Mouse (Mus musculus) heart, adult 9 months (tissue): Measurements from ENCODE around the gene Nelfe.
"Not testable (repeated sequence)": the region's sequence is repeated elsewhere in the genome, so short reads cannot be mapped to it uniquely, and the experiment has no call there.

Experiments
- DNase-seq, 2 experiments: peaks; one replicate each; pipeline ENCODE4 v3.0.0; 2022; ENCODE audit warnings: low spot score in 2 of 2

The Nelfe gene

DNA sequence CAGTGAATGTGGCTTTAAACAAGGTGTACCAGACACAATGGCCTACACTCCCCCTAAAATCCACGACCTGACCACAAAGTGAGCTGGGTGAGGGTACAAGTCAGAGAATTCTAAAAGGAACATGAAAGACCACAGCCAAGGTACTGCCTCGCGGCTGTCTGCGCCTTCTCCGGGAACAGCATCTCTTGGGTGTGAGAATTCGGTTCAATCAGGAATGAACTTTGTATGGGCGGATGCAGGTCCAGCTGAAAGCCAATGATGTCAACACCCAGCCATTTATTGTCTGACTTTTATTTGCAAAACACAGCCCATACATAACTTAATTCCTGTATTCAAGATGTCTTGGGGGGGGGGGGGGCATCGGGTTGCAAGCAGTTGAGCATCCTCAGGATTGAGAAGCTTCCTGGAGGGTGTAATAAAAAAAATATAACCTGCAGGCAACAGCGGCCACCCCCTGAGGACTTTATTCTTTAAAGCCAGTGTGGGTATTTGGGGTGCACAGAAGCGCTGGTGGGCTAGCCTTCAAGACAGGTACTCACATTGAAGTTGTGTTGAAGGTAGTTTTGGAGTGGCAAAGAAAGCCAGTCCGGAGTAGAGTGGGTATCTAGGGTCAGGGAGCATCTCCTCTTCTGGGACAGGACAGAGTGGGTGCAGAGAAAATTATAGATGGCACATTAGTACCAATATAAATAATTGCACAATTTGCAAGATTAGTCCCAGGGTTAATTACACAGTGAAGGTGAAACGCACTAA is 43.1 kb downstream of the Nelfe start:
- DNase-seq, result no peak

DNA sequence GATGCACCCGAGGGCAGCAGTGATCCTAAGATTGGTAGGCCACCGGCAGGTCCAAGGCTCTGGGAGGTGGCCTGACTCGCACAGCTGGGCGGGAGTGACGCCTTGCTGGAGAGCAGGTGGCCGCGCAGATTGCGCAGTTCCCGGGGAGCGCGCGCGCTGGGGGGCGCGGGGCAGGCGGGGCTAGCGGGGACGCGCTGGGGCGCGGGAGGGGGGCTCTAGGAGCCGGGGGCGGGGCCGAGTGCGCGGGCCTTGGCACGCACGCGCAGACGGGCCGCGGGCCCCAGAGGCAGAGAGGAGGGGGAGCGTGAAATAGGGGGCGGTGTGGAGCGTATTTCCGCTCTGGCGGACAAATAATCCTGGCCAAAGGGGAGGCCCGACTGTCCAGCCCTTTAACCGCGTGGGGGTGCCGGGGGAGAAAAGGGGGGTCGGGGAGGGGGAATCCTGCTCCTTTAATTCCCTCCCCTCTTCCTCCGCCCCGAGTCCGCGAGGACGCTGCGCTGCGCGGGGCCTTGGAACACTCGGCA is 43.9 kb downstream of the Nelfe start:
- peak; percentile 95 to 96 for DNase-seq

- peak; percentile 49 to 56 for DNase-seq
These were observed 44.8 kb downstream of the Nelfe start for GRCm38 (mm10) chr17:34894801-34895530.

DNA sequence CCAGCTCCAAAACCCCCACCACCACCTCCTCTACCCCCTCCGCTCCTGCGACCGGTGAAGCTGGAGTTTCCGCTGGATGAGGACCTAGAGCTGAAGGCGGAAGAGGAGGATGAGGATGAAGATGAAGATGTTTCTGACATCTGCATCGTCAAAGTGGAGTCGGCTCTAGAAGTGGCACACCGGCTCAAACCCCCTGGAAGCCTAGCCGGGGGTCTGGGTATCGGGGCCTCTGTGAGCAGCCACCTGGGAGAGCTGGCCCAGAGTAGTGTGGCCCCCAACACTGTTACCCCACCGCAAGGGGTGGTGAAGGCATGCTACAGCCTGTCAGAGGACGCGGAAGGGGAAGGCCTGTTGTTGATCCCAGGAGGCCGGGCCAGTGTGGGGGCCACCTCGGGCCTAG is 45.5 kb downstream of the Nelfe start:
- no peak for DNase-seq

- no peak for DNase-seq
These were observed 46.2 kb downstream of the Nelfe start for GRCm38 (mm10) chr17:34896366-34896765.

GRCm38 (mm10) chr17:34897373-34898159 is 47.4 kb downstream of the Nelfe start:
- peak; percentile 35 to 40 for DNase-seq

- DNase-seq, result peak; percentile 85 to 86
These were observed 48.0 kb downstream of the Nelfe start, which contains the start of the genes C2 and Ehmt2 for GRCm38 (mm10) chr17:34898160-34898586. C2 (minus strand) TSS chr17:34898265. Ehmt2 (plus strand) TSS chr17:34898469.

DNA sequence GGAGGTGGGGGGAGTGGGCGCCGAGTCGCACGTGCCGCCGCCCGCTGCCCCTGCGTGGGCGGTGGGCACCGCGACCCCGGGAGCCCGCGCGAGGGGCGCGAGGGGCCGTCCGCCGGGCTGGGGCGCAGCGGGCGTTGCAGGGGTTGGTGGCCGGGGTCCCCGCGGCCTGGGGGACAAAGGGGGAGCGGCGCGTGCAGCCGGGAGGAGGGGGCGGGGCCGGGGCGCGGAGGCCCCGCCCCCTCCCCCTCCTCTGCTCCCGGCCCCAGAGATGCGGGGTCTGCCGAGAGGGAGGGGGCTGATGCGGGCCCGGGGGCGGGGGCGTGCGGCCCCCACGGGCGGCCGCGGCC is 48.5 kb downstream of the Nelfe start:
- DNase-seq, result no peak

DNA sequence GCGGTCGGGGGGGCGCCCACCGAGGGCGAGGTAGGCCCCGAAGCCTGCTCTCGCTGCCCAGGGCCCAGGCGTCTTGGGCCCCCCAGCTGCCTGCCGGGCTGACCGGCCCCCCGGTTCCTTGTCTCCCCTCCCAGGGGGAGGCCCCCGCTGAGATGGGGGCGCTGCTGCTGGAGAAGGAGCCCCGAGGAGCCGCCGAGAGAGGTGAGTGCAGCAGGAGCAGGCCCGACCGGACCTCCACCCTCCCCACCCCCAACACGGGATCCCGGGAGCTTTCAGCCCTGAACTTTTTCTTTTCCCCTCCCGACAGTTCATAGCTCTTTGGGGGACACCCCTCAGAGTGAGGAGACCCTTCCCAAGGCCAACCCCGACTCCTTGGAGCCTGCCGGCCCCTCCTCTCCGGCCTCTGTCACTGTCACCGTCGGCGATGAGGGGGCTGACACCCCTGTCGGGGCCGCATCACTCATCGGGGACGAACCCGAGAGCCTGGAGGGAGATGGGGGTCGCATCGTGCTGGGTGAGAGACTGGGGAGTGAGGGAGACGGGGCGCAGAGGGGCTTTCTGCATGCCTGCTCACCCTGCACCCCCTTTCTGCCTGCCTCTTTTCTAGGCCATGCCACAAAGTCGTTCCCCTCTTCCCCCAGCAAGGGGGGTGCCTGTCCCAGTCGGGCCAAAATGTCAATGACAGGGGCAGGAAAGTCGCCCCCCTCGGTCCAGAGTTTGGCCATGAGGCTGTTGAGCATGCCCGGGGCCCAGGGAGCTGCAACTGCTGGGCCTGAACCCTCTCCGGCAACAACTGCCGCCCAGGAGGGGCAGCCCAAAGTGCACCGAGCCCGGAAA is 49.1 kb downstream of the Nelfe start:
- DNase-seq, result peak; percentile 43 to 61

DNA sequence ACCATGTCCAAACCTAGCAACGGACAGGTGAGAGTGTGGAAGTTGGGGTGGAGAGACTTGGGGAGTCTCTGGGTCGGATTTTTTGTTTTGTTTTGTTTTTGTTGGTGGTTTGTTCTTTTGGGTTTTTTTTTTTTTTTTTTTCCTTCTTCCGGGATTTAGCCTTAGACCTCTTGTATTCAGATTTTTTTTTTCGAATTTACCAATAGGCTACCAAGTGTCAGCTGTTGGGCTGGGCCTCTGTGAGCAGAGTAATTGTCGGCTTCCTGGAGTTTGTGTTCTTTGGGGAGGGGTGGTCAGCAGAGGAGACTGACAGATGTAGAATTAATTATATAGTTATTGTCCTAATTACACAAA is 49.7 kb downstream of the Nelfe start:
- peak; percentile 29 to 50 for DNase-seq

DNA sequence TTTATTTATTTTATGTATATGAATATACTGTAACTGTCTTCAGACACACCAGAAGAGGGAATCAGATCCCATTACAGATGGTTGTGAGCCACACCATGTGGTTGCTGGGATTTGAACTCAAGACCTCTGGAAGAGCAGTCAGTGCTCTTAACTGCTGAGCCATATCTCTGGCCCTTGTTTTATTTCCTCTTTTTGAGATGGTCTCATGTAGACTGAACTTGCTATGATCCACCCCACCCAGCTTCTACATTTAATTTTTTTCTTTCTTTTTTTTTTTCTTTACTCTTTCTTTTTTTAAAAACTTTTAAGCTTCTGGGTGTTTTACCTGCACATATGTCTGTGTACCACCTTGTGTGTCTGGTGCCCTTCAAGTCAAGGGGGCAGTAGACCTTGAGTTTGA is 50.6 kb downstream of the Nelfe start:
- not testable (repeated sequence) for DNase-seq

- DNase-seq, result not testable (repeated sequence)
These were observed 51.8 kb downstream of the Nelfe start for GRCm38 (mm10) chr17:34901948-34902347.

- DNase-seq, result no peak
These were observed 52.7 kb downstream of the Nelfe start for GRCm38 (mm10) chr17:34902895-34903294.
